Mouse (Mus musculus): ENCODE data around the gene Tifa. TPM values are rescaled to one million over a fixed set of nuclear protein-coding genes. Genes with fewer than 3 reads are reported as not detected.

Tifa gene
- polyA plus RNA-seq, 1 experiment from 2014 or later, result 3.7 TPM

- 92% methylated on average over 7 of the region's 7 CpGs for WGBS
- H3K36me3 ChIP-seq, result peaks cover 59% of the 10 kb centered on the region
- H3K27ac ChIP-seq, result no peak overlapping the region
- ATAC-seq (ENCODE audit: low FRiP score), result no peak
- no peak overlapping the region for H3K4me3 ChIP-seq
- H3K27me3 ChIP-seq, result no peaks in the 10 kb centered on the region
- no peak overlapping the region for H3K4me2 ChIP-seq (replicated peaks)
- no peaks in the 10 kb centered on the region for H3K4me1 ChIP-seq
- H3K9ac ChIP-seq, result no peak overlapping the region
- no peaks in the 10 kb centered on the region for H3K9me3 ChIP-seq (replicated peaks)
Measured at GRCm38 (mm10) chr3:127809103-127809502, 19.5 kb downstream of the Tifa start.

GRCm38 (mm10) chr3:127817120-127817683 is 27.6 kb downstream of the Tifa start:
- WGBS, result 78% methylated on average over 7 of the region's 7 CpGs
- H3K9me3 ChIP-seq (replicated peaks), result no peaks in the 10 kb centered on the region
- no peaks in the 10 kb centered on the region for H3K27me3 ChIP-seq
- no peak overlapping the region for H3K4me2 ChIP-seq (replicated peaks)
- peaks cover 3% of the 10 kb centered on the region for H3K4me1 ChIP-seq
- H3K9ac ChIP-seq, result no peak overlapping the region
- H3K4me3 ChIP-seq, result no peak overlapping the region
- ATAC-seq (ENCODE audit: low FRiP score), result no peak
- peaks cover 46% of the 10 kb centered on the region for H3K36me3 ChIP-seq
- H3K27ac ChIP-seq, result no peak overlapping the region

DNA sequence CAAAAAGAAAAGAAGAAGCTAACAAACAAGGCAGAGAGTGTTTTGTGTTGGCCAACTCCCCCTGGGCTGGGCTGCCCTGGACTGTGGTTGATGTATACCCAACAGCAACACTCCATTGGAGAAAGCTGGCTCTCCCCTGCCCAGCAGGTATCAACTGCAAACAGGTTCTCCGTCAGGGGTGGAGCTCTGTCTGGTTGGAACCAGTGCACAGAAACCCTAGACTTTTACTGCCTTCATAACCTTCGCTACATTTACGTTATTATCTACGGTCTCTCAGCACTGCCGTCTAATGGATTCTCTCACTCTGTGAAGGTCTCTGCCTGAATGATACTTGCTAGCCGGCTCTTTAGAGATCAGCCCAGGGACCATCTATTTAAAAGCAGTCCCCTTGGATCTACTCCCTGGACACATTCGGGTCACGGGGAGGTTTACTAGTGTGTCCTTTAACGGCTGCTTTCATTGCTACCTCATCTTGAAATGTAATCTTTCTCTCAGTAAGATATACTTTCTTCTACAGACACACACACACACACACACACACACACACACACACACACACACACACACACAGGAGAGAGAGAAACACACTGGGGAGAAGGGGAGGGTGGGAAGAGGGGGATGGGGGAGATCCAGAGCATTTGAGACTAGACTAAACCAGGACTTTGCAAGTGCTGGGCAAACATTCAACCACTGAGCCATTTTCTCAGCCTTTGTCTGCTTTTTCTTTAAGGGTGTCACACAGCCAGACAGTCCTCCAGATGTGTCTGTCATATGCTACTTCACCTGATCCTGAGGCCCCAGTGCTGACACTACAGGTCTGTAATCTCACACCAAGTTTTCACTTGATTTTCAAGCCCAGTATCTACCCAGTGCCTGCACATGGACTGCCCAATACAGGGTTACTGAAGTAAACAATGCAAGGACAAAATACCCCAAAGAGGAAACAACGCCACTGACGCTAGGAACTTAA is 29.4 kb downstream of the Tifa start:
- H3K27me3 ChIP-seq, result no peaks in the 10 kb centered on the region
- H3K4me3 ChIP-seq, result no peak overlapping the region
- no peak overlapping the region for H3K9ac ChIP-seq
- H3K4me2 ChIP-seq (replicated peaks), result no peak overlapping the region
- H3K4me1 ChIP-seq, result peaks cover 3% of the 10 kb centered on the region
- peaks cover 35% of the 10 kb centered on the region for H3K36me3 ChIP-seq
- H3K27ac ChIP-seq, result no peak overlapping the region
- no peak for ATAC-seq (ENCODE audit: low FRiP score)
- H3K9me3 ChIP-seq (replicated peaks), result no peaks in the 10 kb centered on the region
- WGBS, result 84% methylated on average over 11 of the region's 11 CpGs

DNA sequence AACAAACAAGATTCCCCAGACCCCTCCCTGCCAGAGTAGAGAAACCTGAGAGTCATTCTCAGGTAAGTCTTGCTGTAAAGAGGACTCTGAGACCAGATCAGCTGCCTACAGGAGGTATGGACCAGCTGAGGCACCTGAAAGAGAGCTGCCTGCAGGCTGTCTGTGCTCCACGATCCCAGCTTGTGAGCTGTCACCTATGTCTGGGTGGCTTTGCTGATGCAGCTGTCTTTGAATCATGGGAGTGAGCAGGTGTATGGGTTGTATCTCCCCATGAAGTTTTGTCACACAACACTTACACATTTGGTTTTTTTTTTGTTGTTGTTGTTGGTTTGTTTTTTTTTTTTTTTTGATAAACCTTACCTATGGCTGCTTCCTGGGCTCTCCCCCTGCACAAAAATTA is 30.8 kb downstream of the Tifa start:
- Histone ChIP-seq H3K27me3 (no peaks in the 10 kb centered on the region), H3K9ac (no peak overlapping the region), H3K27ac (no peak overlapping the region), H3K9me3 (replicated peaks) (no peaks in the 10 kb centered on the region), H3K36me3 (peaks cover 33% of the 10 kb centered on the region), H3K4me1 (peaks cover 6% of the 10 kb centered on the region), H3K4me3 (no peak overlapping the region), H3K4me2 (replicated peaks) (no peak overlapping the region)
- WGBS, result 96% methylated on average over 1 of the region's 1 CpGs
- no peak for ATAC-seq (ENCODE audit: low FRiP score)

DNA sequence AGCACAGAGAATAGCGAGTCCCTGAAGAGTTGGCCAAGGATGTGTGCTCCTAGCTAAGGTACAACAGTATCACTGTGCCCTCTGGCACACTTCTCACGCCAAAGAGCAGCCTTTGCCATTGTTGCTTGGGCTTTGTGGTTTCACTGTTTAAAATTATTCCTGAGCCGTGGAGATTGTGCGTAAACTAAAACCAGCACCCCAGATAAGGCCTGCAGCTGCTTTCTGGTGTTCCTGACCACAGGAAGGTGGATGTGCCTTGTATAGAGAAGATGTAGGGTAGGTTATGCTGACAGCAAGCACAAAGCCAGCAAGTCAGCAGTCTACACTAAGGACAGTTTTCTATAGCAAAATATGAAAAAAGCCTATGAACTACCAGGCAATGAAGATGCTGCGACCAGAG is 31.6 kb downstream of the Tifa start:
- H3K9ac ChIP-seq, result no peak overlapping the region
- ATAC-seq (ENCODE audit: low FRiP score), result no peak
- no peak overlapping the region for H3K4me3 ChIP-seq
- H3K27me3 ChIP-seq, result no peaks in the 10 kb centered on the region
- 88% methylated on average over 5 of the region's 5 CpGs for WGBS
- no peaks in the 10 kb centered on the region for H3K9me3 ChIP-seq (replicated peaks)
- peaks cover 31% of the 10 kb centered on the region for H3K36me3 ChIP-seq
- no peak overlapping the region for H3K4me2 ChIP-seq (replicated peaks)
- no peak overlapping the region for H3K27ac ChIP-seq
- peaks cover 6% of the 10 kb centered on the region for H3K4me1 ChIP-seq

GRCm38 (mm10) chr3:127823886-127824863 is 34.6 kb downstream of the Tifa start:
- 82% methylated on average over 17 of the region's 17 CpGs for WGBS
- H3K9ac ChIP-seq, result no peak overlapping the region
- no peaks in the 10 kb centered on the region for H3K9me3 ChIP-seq (replicated peaks)
- no peaks in the 10 kb centered on the region for H3K27me3 ChIP-seq
- H3K4me3 ChIP-seq, result no peak overlapping the region
- ATAC-seq (ENCODE audit: low FRiP score), result no peak
- H3K27ac ChIP-seq, result no peak overlapping the region
- H3K4me1 ChIP-seq, result peaks cover 9% of the 10 kb centered on the region
- H3K4me2 ChIP-seq (replicated peaks), result no peak overlapping the region
- H3K36me3 ChIP-seq, result peaks cover 23% of the 10 kb centered on the region

- Histone ChIP-seq H3K9me3 (replicated peaks) (no peaks in the 10 kb centered on the region), H3K4me1 (peaks cover 9% of the 10 kb centered on the region), H3K4me3 (no peak overlapping the region), H3K27ac (peak overlapping the region; percentile 66; the same call in 1 of the 2 replicates), H3K27me3 (no peaks in the 10 kb centered on the region), H3K9ac (no peak overlapping the region), H3K36me3 (peaks cover 7% of the 10 kb centered on the region), H3K4me2 (replicated peaks) (no peak overlapping the region)
- no peak for ATAC-seq (ENCODE audit: low FRiP score)
- WGBS, result 85% methylated on average over 7 of the region's 7 CpGs
Measured at GRCm38 (mm10) chr3:127826503-127826902, 36.9 kb downstream of the Tifa start.

GRCm38 (mm10) chr3:127827123-127827522 is 37.5 kb downstream of the Tifa start:
- 39% methylated on average over 7 of the region's 7 CpGs for WGBS
- peak overlapping the region; percentile 66 for H3K27ac ChIP-seq
- no peak overlapping the region for H3K4me2 ChIP-seq (replicated peaks)
- no peaks in the 10 kb centered on the region for H3K9me3 ChIP-seq (replicated peaks)
- no peak overlapping the region for H3K4me3 ChIP-seq
- H3K27me3 ChIP-seq, result no peaks in the 10 kb centered on the region
- H3K4me1 ChIP-seq, result peaks cover 9% of the 10 kb centered on the region
- 0 out of 2 replicates have a peak, but pooled peaks cover 3% of the 10 kb centered on the region for H3K36me3 ChIP-seq
- ATAC-seq (ENCODE audit: low FRiP score), result no peak; the same call in 1 of the 2 replicates
- no peak overlapping the region for H3K9ac ChIP-seq

DNA sequence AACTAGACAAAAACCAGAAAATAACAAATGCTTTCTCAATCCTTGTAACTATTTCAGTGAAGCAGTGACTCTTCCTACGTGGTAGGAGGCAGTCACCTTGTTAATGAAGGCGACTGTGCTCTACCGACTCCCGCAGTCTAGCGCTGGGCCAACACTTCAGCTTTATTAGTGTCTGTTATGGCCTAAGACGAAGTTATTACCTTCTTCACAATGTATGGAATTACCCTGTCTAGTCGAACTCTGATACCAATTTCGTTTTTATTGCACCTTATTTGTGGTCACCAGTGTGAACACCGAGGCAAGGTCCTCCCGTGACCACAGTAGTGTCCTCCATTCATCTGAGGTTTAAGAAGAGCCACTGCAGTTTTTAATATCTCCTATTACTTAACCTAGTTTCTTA is 40.6 kb downstream of the Tifa start:
- Histone ChIP-seq H3K9me3 (replicated peaks) (no peaks in the 10 kb centered on the region), H3K4me3 (no peak overlapping the region), H3K4me1 (peaks cover 11% of the 10 kb centered on the region), H3K36me3 (0 out of 2 replicates have a peak, but pooled peaks cover 6% of the 10 kb centered on the region), H3K27ac (no peak overlapping the region), H3K9ac (no peak overlapping the region), H3K4me2 (replicated peaks) (no peak overlapping the region), H3K27me3 (no peaks in the 10 kb centered on the region)
- no peak for ATAC-seq (ENCODE audit: low FRiP score)
- 90% methylated on average over 10 of the region's 10 CpGs for WGBS

GRCm38 (mm10) chr3:127831079-127831478 is 41.5 kb downstream of the Tifa start:
- H3K9ac ChIP-seq, result no peak overlapping the region
- 60% methylated on average over 6 of the region's 6 CpGs for WGBS
- no peak for ATAC-seq (ENCODE audit: low FRiP score)

DNA sequence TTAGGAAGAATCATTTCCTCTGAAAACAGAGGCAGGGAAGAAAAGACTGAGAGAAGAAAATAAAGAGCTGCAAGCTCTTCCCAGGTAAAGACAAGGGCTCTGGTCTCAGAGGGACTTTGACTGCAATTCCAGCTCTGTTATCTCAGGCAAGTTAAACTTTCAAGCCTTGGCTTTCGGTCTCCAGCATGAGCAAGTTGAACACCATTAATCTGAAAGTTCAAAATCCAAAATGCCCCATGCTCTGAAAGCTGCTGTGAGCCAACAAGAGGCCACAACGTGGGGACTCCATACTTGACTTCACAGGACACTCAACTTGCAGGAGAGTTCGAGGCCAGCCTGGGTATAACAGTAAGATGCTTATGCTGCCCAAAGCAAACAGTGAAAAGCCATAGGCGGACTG is 44.4 kb downstream of the Tifa start:
- Histone ChIP-seq H3K36me3 (0 out of 2 replicates have a peak, but pooled peaks cover 6% of the 10 kb centered on the region), H3K27me3 (no peaks in the 10 kb centered on the region), H3K4me2 (replicated peaks) (no peak overlapping the region), H3K27ac (no peak overlapping the region), H3K4me1 (peaks cover 21% of the 10 kb centered on the region), H3K4me3 (no peak overlapping the region), H3K9ac (no peak overlapping the region), H3K9me3 (replicated peaks) (no peaks in the 10 kb centered on the region)
- 84% methylated on average over 4 of the region's 4 CpGs for WGBS
- no peak for ATAC-seq (ENCODE audit: low FRiP score)

More at GRCm38 (mm10) chr3:127831079-127831478, 41.5 kb downstream of the Tifa start:
- Histone ChIP-seq H3K27me3 (no peaks in the 10 kb centered on the region), H3K4me1 (peaks cover 20% of the 10 kb centered on the region), H3K4me2 (replicated peaks) (no peak overlapping the region), H3K9me3 (replicated peaks) (no peaks in the 10 kb centered on the region), H3K36me3 (0 out of 2 replicates have a peak, but pooled peaks cover 6% of the 10 kb centered on the region), H3K4me3 (no peak overlapping the region), H3K27ac (no peak overlapping the region)

Measured in hindbrain, embryonic 12.5 days (tissue).